Mouse (Mus musculus): ENCODE measurements around the gene Prl3a1.

Gene Prl3a1

GRCm38 (mm10) chr13:27259136-27259535, at the start of gene Prl3a1:
Gene Prl3a1, plus strand, starts transcription at chr13:27259436.
- Histone ChIP-seq H3K36me3 (ENCODE audit: insufficient read depth, low read length) (no peaks in the 10 kb centered on the region), H3K4me3 (replicated peaks; ENCODE audit: low read length) (no peak within 1 kb of the TSS), H3K27me3 (ENCODE audit: insufficient read depth, low read length) (no peaks in the 10 kb centered on the region), H3K9me3 (ENCODE audit: low read length) (no peaks in the 10 kb centered on the region), H3K4me1 (replicated peaks; ENCODE audit: low read depth, low read length) (no peaks in the 10 kb centered on the region)
- TF ChIP-seq NANOG (IDR thresholded peaks at IDR 0.05; ENCODE audit: borderline replicate concordance, low read length), result no peak
- no peak for TF ChIP-seq POU5F1 (IDR thresholded peaks at IDR 0.05; ENCODE audit: borderline replicate concordance, low read length)
- no peak for TF ChIP-seq CTCF (conservative IDR thresholded peaks at IDR 0.05; ENCODE audit: low read length)

GRCm38 (mm10) chr13:27241547-27241946, 17.7 kb upstream of the Prl3a1 start, which contains the start of gene Prl3b1:
Gene Prl3b1, plus strand, starts transcription at chr13:27241847.
- no peak for TF ChIP-seq NANOG (IDR thresholded peaks at IDR 0.05; ENCODE audit: borderline replicate concordance, low read length)
- TF ChIP-seq POU5F1 (IDR thresholded peaks at IDR 0.05; ENCODE audit: borderline replicate concordance, low read length), result no peak
- no peak for TF ChIP-seq CTCF (conservative IDR thresholded peaks at IDR 0.05; ENCODE audit: low read length)
- no peak within 1 kb of the TSS for H3K4me3 ChIP-seq (replicated peaks; ENCODE audit: low read length)

GRCm38 (mm10) chr13:27312334-27313225, 53.3 kb downstream of the Prl3a1 start, which contains the start of gene Prl6a1:
Gene Prl6a1, plus strand, starts transcription at chr13:27312627.
- Histone ChIP-seq H3K4me1 (replicated peaks; ENCODE audit: low read depth, low read length) (no peaks in the 10 kb centered on the region), H3K27me3 (ENCODE audit: insufficient read depth, low read length) (no peaks in the 10 kb centered on the region), H3K4me3 (replicated peaks; ENCODE audit: low read length) (no peak within 1 kb of the TSS), H3K9me3 (ENCODE audit: low read length) (no peaks in the 10 kb centered on the region), H3K36me3 (ENCODE audit: insufficient read depth, low read length) (no peaks in the 10 kb centered on the region)
- no peak for TF ChIP-seq POU5F1 (IDR thresholded peaks at IDR 0.05; ENCODE audit: borderline replicate concordance, low read length)
- no peak for TF ChIP-seq CTCF (conservative IDR thresholded peaks at IDR 0.05; ENCODE audit: low read length)
- no peak for TF ChIP-seq NANOG (IDR thresholded peaks at IDR 0.05; ENCODE audit: borderline replicate concordance, low read length)

More at GRCm38 (mm10) chr13:27241547-27241946, 17.7 kb upstream of the Prl3a1 start, which contains the start of gene Prl3b1:
- H3K4me1 ChIP-seq (replicated peaks; ENCODE audit: low read depth, low read length), result no peaks in the 10 kb centered on the region
- no peaks in the 10 kb centered on the region for H3K36me3 ChIP-seq (ENCODE audit: insufficient read depth, low read length)
- H3K9me3 ChIP-seq (ENCODE audit: low read length), result no peaks in the 10 kb centered on the region
- no peaks in the 10 kb centered on the region for H3K27me3 ChIP-seq (ENCODE audit: insufficient read depth, low read length)
